Mouse (Mus musculus): ENCODE data around the gene Hepacam2. TPM values are rescaled to one million over a fixed set of nuclear protein-coding genes. Genes with fewer than 3 reads are reported as not detected.
A peak's percentile ranks its signal among the peaks of the same experiment; 100 is the strongest.
"Not testable (repeated sequence)": the region's sequence is repeated elsewhere in the genome, so short reads cannot be mapped to it uniquely, and the experiment has no call there.

The Hepacam2 gene
- polyA plus RNA-seq, 1 experiment from 2014 or later, result 25.4 TPM

DNA sequence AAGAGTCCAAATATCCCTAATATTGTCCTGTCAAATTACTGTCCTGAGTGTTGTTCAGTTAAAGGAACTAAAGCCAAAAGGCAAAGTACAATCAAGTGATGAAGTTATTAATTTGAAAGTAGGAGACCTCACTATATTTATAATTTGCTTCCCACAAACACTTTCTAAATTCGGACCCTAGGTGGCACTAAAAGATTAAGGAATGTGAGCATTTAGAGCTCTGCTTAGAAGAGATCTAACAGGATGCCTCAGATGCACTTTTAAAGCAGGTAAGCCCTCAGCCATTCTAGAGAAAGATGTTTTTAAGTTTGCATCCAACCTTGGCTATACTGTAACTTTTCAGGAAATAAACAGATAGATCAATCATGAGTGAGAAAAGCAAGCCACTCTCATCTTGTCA is 54.2 kb downstream of the Hepacam2 start:
- no peak overlapping the region for H3K27ac ChIP-seq (ENCODE audit: low read length)
- no peak for ATAC-seq
- H3K9ac ChIP-seq (ENCODE audit: low read depth, low read length), result no peak overlapping the region
- WGBS, result 18% methylated on average over 1 of the region's 1 CpGs
- no peaks in the 10 kb centered on the region for H3K36me3 ChIP-seq (ENCODE audit: control insufficient read depth, insufficient read depth, low read length)
- no peak overlapping the region for H3K4me3 ChIP-seq (ENCODE audit: low read length)
- H3K9me3 ChIP-seq (ENCODE audit: control insufficient read depth, low read length), result no peaks in the 10 kb centered on the region
- no peaks in the 10 kb centered on the region for H3K27me3 ChIP-seq (replicated peaks; ENCODE audit: control insufficient read depth, insufficient read depth, low read length)
- H3K4me2 ChIP-seq (ENCODE audit: low read depth, low read length), result no peak overlapping the region
- no peaks in the 10 kb centered on the region for H3K4me1 ChIP-seq (ENCODE audit: control insufficient read depth, insufficient read depth, low read length)

GRCm38 (mm10) chr6:3436087-3436486 is 62.0 kb downstream of the Hepacam2 start:
- no peak overlapping the region for H3K9ac ChIP-seq (ENCODE audit: low read depth, low read length)
- H3K9me3 ChIP-seq (ENCODE audit: control insufficient read depth, low read length), result no peaks in the 10 kb centered on the region
- no peak overlapping the region for H3K4me3 ChIP-seq (ENCODE audit: low read length)
- peak; percentile 92 for ATAC-seq
- no peak overlapping the region for H3K27ac ChIP-seq (ENCODE audit: low read length)
- H3K36me3 ChIP-seq (ENCODE audit: control insufficient read depth, insufficient read depth, low read length), result no peaks in the 10 kb centered on the region
- H3K4me1 ChIP-seq (ENCODE audit: control insufficient read depth, insufficient read depth, low read length), result no peaks in the 10 kb centered on the region
- H3K27me3 ChIP-seq (replicated peaks; ENCODE audit: control insufficient read depth, insufficient read depth, low read length), result no peaks in the 10 kb centered on the region
- H3K4me2 ChIP-seq (ENCODE audit: low read depth, low read length), result no peak overlapping the region

DNA sequence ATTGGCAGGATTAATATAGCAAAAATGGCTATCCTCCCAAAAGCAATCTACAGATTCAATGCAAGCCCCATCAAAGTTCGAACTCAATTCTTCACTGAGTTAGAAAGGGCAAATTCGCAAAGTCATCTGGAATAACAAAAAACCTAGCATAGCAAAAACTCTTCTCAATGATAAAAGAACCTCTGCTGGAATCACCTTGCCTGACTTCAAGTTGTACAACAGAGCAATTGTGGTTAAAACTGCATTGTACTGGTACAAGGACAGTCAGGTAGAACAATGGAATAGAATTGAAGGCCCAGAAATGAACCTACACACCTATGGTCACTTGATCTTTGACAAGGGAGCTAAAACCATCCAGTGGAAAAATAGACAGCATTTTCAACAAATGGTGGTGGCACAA is 67.1 kb downstream of the Hepacam2 start:
- not testable (repeated sequence) for H3K4me1 ChIP-seq (ENCODE audit: control insufficient read depth, insufficient read depth, low read length); H3K9ac ChIP-seq (ENCODE audit: low read depth, low read length); H3K4me3 ChIP-seq (ENCODE audit: low read length); ATAC-seq; H3K27me3 ChIP-seq (replicated peaks; ENCODE audit: control insufficient read depth, insufficient read depth, low read length); H3K36me3 ChIP-seq (ENCODE audit: control insufficient read depth, insufficient read depth, low read length); H3K9me3 ChIP-seq (ENCODE audit: control insufficient read depth, low read length); H3K27ac ChIP-seq (ENCODE audit: low read length); H3K4me2 ChIP-seq (ENCODE audit: low read depth, low read length)
- 87% methylated on average over 2 of the region's 2 CpGs for WGBS

GRCm38 (mm10) chr6:3427047-3427446 is 71.1 kb downstream of the Hepacam2 start:
- H3K9ac ChIP-seq (ENCODE audit: low read depth, low read length), result no peak overlapping the region
- H3K36me3 ChIP-seq (ENCODE audit: control insufficient read depth, insufficient read depth, low read length), result no peaks in the 10 kb centered on the region
- no peak overlapping the region for H3K4me2 ChIP-seq (ENCODE audit: low read depth, low read length)
- no peaks in the 10 kb centered on the region for H3K27me3 ChIP-seq (replicated peaks; ENCODE audit: control insufficient read depth, insufficient read depth, low read length)
- WGBS, result 76% methylated on average over 1 of the region's 1 CpGs
- no peaks in the 10 kb centered on the region for H3K4me1 ChIP-seq (ENCODE audit: control insufficient read depth, insufficient read depth, low read length)
- no peaks in the 10 kb centered on the region for H3K9me3 ChIP-seq (ENCODE audit: control insufficient read depth, low read length)
- H3K4me3 ChIP-seq (ENCODE audit: low read length), result no peak overlapping the region
- no peak overlapping the region for H3K27ac ChIP-seq (ENCODE audit: low read length)
- no peak for ATAC-seq

DNA sequence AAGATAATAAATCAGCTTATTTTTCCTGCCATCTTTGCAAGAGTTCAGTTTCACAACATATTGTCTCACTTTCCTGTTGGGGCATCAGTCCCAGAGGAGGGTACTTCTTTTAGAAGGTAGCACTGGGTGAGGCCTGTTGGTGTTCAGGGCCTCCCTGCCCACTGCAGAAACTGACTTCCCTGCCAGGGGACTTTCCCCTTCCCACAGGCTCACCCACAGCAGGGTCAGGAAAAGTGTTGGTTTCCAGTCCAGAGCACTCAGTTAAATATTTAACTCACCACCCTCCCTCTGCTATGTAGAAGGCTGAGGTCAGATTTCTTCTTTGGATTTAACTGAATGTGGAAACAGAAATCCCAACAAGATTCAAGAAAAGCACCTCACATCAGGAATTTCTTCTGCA is 72.8 kb downstream of the Hepacam2 start:
- not testable (repeated sequence) for H3K9me3 ChIP-seq (ENCODE audit: control insufficient read depth, low read length); H3K4me3 ChIP-seq (ENCODE audit: low read length); H3K36me3 ChIP-seq (ENCODE audit: control insufficient read depth, insufficient read depth, low read length); H3K4me2 ChIP-seq (ENCODE audit: low read depth, low read length); H3K27ac ChIP-seq (ENCODE audit: low read length); H3K27me3 ChIP-seq (replicated peaks; ENCODE audit: control insufficient read depth, insufficient read depth, low read length); H3K4me1 ChIP-seq (ENCODE audit: control insufficient read depth, insufficient read depth, low read length); H3K9ac ChIP-seq (ENCODE audit: low read depth, low read length)
- peak; percentile 85 for ATAC-seq

GRCm38 (mm10) chr6:3424613-3425277 is 73.4 kb downstream of the Hepacam2 start:
- WGBS, result 9% methylated on average over 1 of the region's 4 CpGs
- not testable (repeated sequence) for H3K4me3 ChIP-seq (ENCODE audit: low read length); H3K27me3 ChIP-seq (replicated peaks; ENCODE audit: control insufficient read depth, insufficient read depth, low read length); H3K4me1 ChIP-seq (ENCODE audit: control insufficient read depth, insufficient read depth, low read length); H3K9me3 ChIP-seq (ENCODE audit: control insufficient read depth, low read length); H3K27ac ChIP-seq (ENCODE audit: low read length); H3K4me2 ChIP-seq (ENCODE audit: low read depth, low read length); H3K36me3 ChIP-seq (ENCODE audit: control insufficient read depth, insufficient read depth, low read length); H3K9ac ChIP-seq (ENCODE audit: low read depth, low read length)
- ATAC-seq, result peak; percentile 98

Other genes with a start within 250 kb of the Hepacam2 start
- gene Samd9l, start 98.7 kb downstream of the Hepacam2 start, polyA plus RNA-seq (2015; fragmentation: Nextera tagmentation; extraction: Ambion mirVana), result 8.8 and 11.1 TPM in 2 replicates
- gene Vps50, start 84 bp upstream of the Hepacam2 start, polyA plus RNA-seq (2015; fragmentation: Nextera tagmentation; extraction: Ambion mirVana), result 28.2 and 31.4 TPM in 2 replicates

Measured in intestine, embryonic 16.5 days (tissue).